Mouse (Mus musculus) lung, adult 2 months (tissue): ENCODE measurements around the gene Xpot.

ENCODE experiments used
- CTCF ChIP-seq: fragments of 200-500 bp; IDR thresholded peaks from 2 replicates; pipeline ENCODE4 v1.5.1; 2011; ENCODE audit warnings: mild to moderate bottlenecking, low read length, control low read depth; ENCODE audit not compliant: insufficient read depth
- POLR2A ChIP-seq: fragments of 200-500 bp; IDR thresholded peaks from 2 replicates; pipeline ENCODE4 v1.6.1; 2011; ENCODE audit warnings: low read depth, mild to moderate bottlenecking, control low read depth, low read length, borderline replicate concordance; ENCODE audit errors: extremely low read depth

GRCm38 (mm10) chr10:121625006-121625405 lies 1.1 kb downstream of the Xpot start:
- TF ChIP-seq POLR2A (no peak), CTCF (no peak)
